In genomic region chr12:16167793-16168343, GRCm38 (mm10) we compare ENCODE assay signal across 20 mouse cellular contexts.
DNase-seq lines count a peak whose midpoint lies in the region; ATAC-seq and TF ChIP-seq lines count a peak whose summit lies in the region.
"Had no signal": no experiment of that assay in that cellular context is flagged by ENCODE, and none has a peak within 500 bp of the region (broad histone marks: within the 10 kb centered on the region; RNA-seq: fewer than 3 reads in every experiment).

No protein-coding gene starts in this region.

- no peaks in the 10 kb centered on the region for H3K4me1 ChIP-seq in lung, postnatal 0 days (ENCODE audit: insufficient read depth, low read depth, low read length)
- H3K4me1 ChIP-seq in heart, adult 2 months (ENCODE audit: control insufficient read depth, insufficient read depth, low read length): no peaks in the 10 kb centered on the region; the same call in 1 of the 2 replicates
- H3K4me1 ChIP-seq: embryonic facial prominence, embryonic 12.5 days; forebrain, embryonic 13.5 days; hindbrain, embryonic 15.5 days had no signal

- no peaks in the 10 kb centered on the region for H3K27me3 ChIP-seq in lung, postnatal 0 days (replicated peaks; ENCODE audit: insufficient read depth, low read length)
- no peaks in the 10 kb centered on the region for H3K27me3 ChIP-seq in heart, adult 2 months (ENCODE audit: control insufficient read depth, insufficient read depth, low read length)
- H3K27me3 ChIP-seq: CH12.LX; embryonic facial prominence, embryonic 12.5 days; forebrain, embryonic 13.5 days; heart, embryonic 12.5 days; hindbrain, embryonic 15.5 days had no signal

- TF ChIP-seq CTCF in gastrocnemius, adult 2 months (IDR thresholded peaks at IDR 0.05): no peak
- no peak for TF ChIP-seq CTCF in lung, postnatal 0 days (IDR thresholded peaks at IDR 0.05)
- TF ChIP-seq CTCF in heart, adult 2 months (IDR thresholded peaks at IDR 0.05): no peak

- H3K9me3 ChIP-seq in lung, postnatal 0 days (ENCODE audit: low read length): no peaks in the 10 kb centered on the region
- H3K9me3 ChIP-seq: embryonic facial prominence, embryonic 12.5 days; forebrain, embryonic 13.5 days; heart, embryonic 12.5 days; hindbrain, embryonic 15.5 days had no signal

- H3K4me3 ChIP-seq in gastrocnemius, adult 2 months: no peak overlapping the region
- H3K4me3 ChIP-seq in lung, postnatal 0 days (ENCODE audit: low read depth, low read length): no peak overlapping the region
- H3K4me3 ChIP-seq in heart, adult 2 months: no peak overlapping the region
- H3K4me3 ChIP-seq: embryonic facial prominence, embryonic 12.5 days; forebrain, embryonic 13.5 days; heart, embryonic 12.5 days; hindbrain, embryonic 15.5 days had no signal

- WGBS in lung, postnatal 0 days: 55% methylated on average over 7 of the region's 7 CpGs
- 72% methylated on average over 7 of the region's 7 CpGs for WGBS in heart, adult 2 months

- intact Hi-C loops in gastrocnemius, adult 2 months (cut with DNase I): no loop called here
- intact Hi-C loops in heart, adult 2 months (cut with DNase I): no loop called here

- H3K79me2 ChIP-seq in heart, adult 2 months (replicated peaks; ENCODE audit: control insufficient read depth, insufficient read depth, low read length): no peaks in the 10 kb centered on the region

- DNase-seq in gastrocnemius, adult 2 months: no peak
- no peak for DNase-seq in gastrocnemius, postnatal 10 days
- DNase-seq in lung, postnatal 0 days (ENCODE audit: low spot score): no peak
- no peak for DNase-seq in lung, postnatal 4 days
- peak; percentile 13 for DNase-seq in fat pad, adult 2 months (ENCODE audit: extremely low read depth, low read depth, low spot score)
- no peak for DNase-seq in heart, adult 2 months
- DNase-seq in heart, postnatal 4 days: no peak
- DNase-seq: adrenal gland, adult 8-10 months; adrenal gland, postnatal 36 days; cerebellum, adult 2 months; cerebellum, postnatal 10 days; embryo, embryonic 11 days; forebrain, postnatal 0 days; gastrocnemius, postnatal 36 days; heart, adult 18-20 months had no signal

- TF ChIP-seq EP300 in lung, postnatal 0 days (IDR thresholded peaks at IDR 0.05): no peak
- no peak for TF ChIP-seq EP300 in heart, adult 2 months (IDR thresholded peaks at IDR 0.05; ENCODE audit: insufficient read depth, low read depth, low read length)

- no peak overlapping the region for H3K9ac ChIP-seq in lung, postnatal 0 days (replicated peaks; ENCODE audit: low read depth)
- H3K9ac ChIP-seq in heart, adult 2 months (ENCODE audit: low read depth, low read length): no peak overlapping the region
- H3K9ac ChIP-seq: embryonic facial prominence, embryonic 12.5 days; forebrain, embryonic 13.5 days; forebrain, postnatal 0 days; heart, embryonic 12.5 days; hindbrain, embryonic 15.5 days had no signal

- TF ChIP-seq POLR2A in heart, adult 2 months (IDR thresholded peaks at IDR 0.05; ENCODE audit: insufficient read depth, low read depth, low read length): no peak

- no peaks in the 10 kb centered on the region for H3K36me3 ChIP-seq in lung, postnatal 0 days (ENCODE audit: insufficient read depth, low read length)
- no peaks in the 10 kb centered on the region for H3K36me3 ChIP-seq in heart, adult 2 months (ENCODE audit: control insufficient read depth, insufficient read depth, low read length)
- H3K36me3 ChIP-seq: embryonic facial prominence, embryonic 12.5 days; heart, embryonic 12.5 days; hindbrain, embryonic 15.5 days had no signal

- H3K27ac ChIP-seq in gastrocnemius, adult 2 months: peak overlapping the region; percentile 3; the same call in 1 of the 2 replicates
- no peak overlapping the region for H3K27ac ChIP-seq in lung, postnatal 0 days (ENCODE audit: low read length)
- no peak overlapping the region for H3K27ac ChIP-seq in heart, adult 2 months
- H3K27ac ChIP-seq: embryonic facial prominence, embryonic 12.5 days; forebrain, embryonic 13.5 days; hindbrain, embryonic 15.5 days had no signal

- no peak overlapping the region for H3K4me2 ChIP-seq in lung, postnatal 0 days (replicated peaks; ENCODE audit: low read depth, low read length)
- H3K4me2 ChIP-seq: embryonic facial prominence, embryonic 12.5 days; forebrain, embryonic 13.5 days; heart, embryonic 12.5 days; hindbrain, embryonic 15.5 days had no signal

- peak; percentile 33; the same call in 1 of the 2 replicates for ATAC-seq in lung, postnatal 0 days
- ATAC-seq: forebrain, embryonic 13.5 days; forebrain, postnatal 0 days had no signal
